Mouse (Mus musculus) bone marrow, adult 2 months (tissue): ENCODE measurements around the gene Ppig.

ENCODE experiments used
- CTCF ChIP-seq: fragments of 200-500 bp; IDR thresholded peaks from 2 replicates; pipeline ENCODE4 v1.5.1; 2011; ENCODE audit warnings: low read length, control low read depth; ENCODE audit not compliant: control insufficient read depth, insufficient read depth
- POLR2A ChIP-seq: fragments of 200-500 bp; IDR thresholded peaks from 2 replicates; pipeline ENCODE4 v1.6.1; 2011; ENCODE audit warnings: low read depth, mild to moderate bottlenecking, control low read depth, low read length, borderline replicate concordance; ENCODE audit not compliant: control insufficient read depth

GRCm38 (mm10) chr2:69713626-69714014 is 8.7 kb upstream of the Ppig start:
- TF ChIP-seq CTCF (no peak), POLR2A (no peak)
